Comparison of ENCODE assay signal across 27 mouse cellular contexts in genomic region chr1:66205517-66205916, GRCm38 (mm10). TPM values are rescaled to one million over a fixed set of nuclear protein-coding genes. Genes with fewer than 3 reads are reported as not detected.
DNase-seq lines count a peak whose midpoint lies in the region; ATAC-seq and TF ChIP-seq lines count a peak whose summit lies in the region.
"Had no signal": no experiment of that assay in that cellular context is flagged by ENCODE, and none has a peak within 500 bp of the region (broad histone marks: within the 10 kb centered on the region; RNA-seq: fewer than 3 reads in every experiment).

No protein-coding gene starts in this region.

- ATAC-seq in forebrain, postnatal 0 days, result no peak
- no peak for ATAC-seq in forebrain, embryonic 16.5 days
- ATAC-seq: intestine, embryonic 16.5 days; midbrain, embryonic 13.5 days; Patski had no signal

- no peak for DNase-seq in forebrain, postnatal 0 days
- peak; percentile 21 for DNase-seq in layer of hippocampus, adult 9-11 months
- no peak for DNase-seq in layer of hippocampus, adult 9-10 months (ENCODE audit: low spot score)
- peak; percentile 41 for DNase-seq in right cerebral cortex, postnatal 25 days
- DNase-seq in right cerebral cortex, postnatal 14 days, result no peak
- DNase-seq in testis, postnatal 10 days (ENCODE audit: low spot score), result no peak
- DNase-seq: adrenal gland, postnatal 36 days; cerebellum, adult 11-12 months; cerebellum, postnatal 14 days; gastrocnemius, postnatal 10 days; kidney, adult 9 months; kidney, postnatal 14 days; lung, embryonic 14.5 days; lung, postnatal 36 days had no signal

- TF ChIP-seq CTCF in forebrain, postnatal 0 days (IDR thresholded peaks at IDR 0.05; ENCODE audit: low read depth), result no peak

- no peak overlapping the region for H3K9ac ChIP-seq in forebrain, postnatal 0 days
- no peak overlapping the region for H3K9ac ChIP-seq in forebrain, embryonic 16.5 days (replicated peaks; ENCODE audit: low read depth, low read length)
- H3K9ac ChIP-seq: embryonic facial prominence, embryonic 13.5 days; forebrain, embryonic 12.5 days; hindbrain, embryonic 15.5 days; limb, embryonic 15.5 days; liver, embryonic 14.5 days; lung, embryonic 14.5 days; midbrain, embryonic 13.5 days had no signal

- no peaks in the 10 kb centered on the region for H3K9me3 ChIP-seq in forebrain, postnatal 0 days (ENCODE audit: low read length)
- H3K9me3 ChIP-seq in forebrain, embryonic 16.5 days (ENCODE audit: control insufficient read depth, low read length), result no peaks in the 10 kb centered on the region
- H3K9me3 ChIP-seq: embryonic facial prominence, embryonic 13.5 days; forebrain, embryonic 12.5 days; hindbrain, embryonic 15.5 days; limb, embryonic 15.5 days; megakaryocyte, embryonic 14.5 days; midbrain, embryonic 13.5 days had no signal

- H3K36me3 ChIP-seq in forebrain, postnatal 0 days (ENCODE audit: insufficient read depth), result no peaks in the 10 kb centered on the region
- no peaks in the 10 kb centered on the region for H3K36me3 ChIP-seq in forebrain, embryonic 16.5 days (ENCODE audit: control insufficient read depth, insufficient read depth)
- H3K36me3 ChIP-seq: embryonic facial prominence, embryonic 13.5 days; limb, embryonic 15.5 days had no signal

- H3K4me1 ChIP-seq in forebrain, postnatal 0 days (ENCODE audit: insufficient read depth), result no peaks in the 10 kb centered on the region
- H3K4me1 ChIP-seq in forebrain, embryonic 16.5 days (replicated peaks; ENCODE audit: control insufficient read depth, insufficient read depth, low read length), result peaks cover 11% of the 10 kb centered on the region
- H3K4me1 ChIP-seq: embryonic facial prominence, embryonic 13.5 days; forebrain, embryonic 12.5 days; hindbrain, embryonic 15.5 days; limb, embryonic 15.5 days; megakaryocyte, embryonic 14.5 days had no signal

- H3K4me2 ChIP-seq in forebrain, postnatal 0 days (ENCODE audit: low read depth), result no peak overlapping the region
- no peak overlapping the region for H3K4me2 ChIP-seq in forebrain, embryonic 16.5 days (ENCODE audit: low read length)
- H3K4me2 ChIP-seq: embryonic facial prominence, embryonic 13.5 days; forebrain, embryonic 12.5 days; heart, embryonic 11.5 days; hindbrain, embryonic 15.5 days; limb, embryonic 15.5 days; lung, embryonic 14.5 days; midbrain, embryonic 13.5 days had no signal

- WGBS in forebrain, postnatal 0 days, result 73% methylated on average over 2 of the region's 2 CpGs
- WGBS in forebrain, embryonic 16.5 days, result 81% methylated on average over 2 of the region's 2 CpGs

- H3K4me3 ChIP-seq in forebrain, postnatal 0 days (ENCODE audit: low read depth, low read length), result no peak overlapping the region
- no peak overlapping the region for H3K4me3 ChIP-seq in forebrain, embryonic 16.5 days (replicated peaks; ENCODE audit: low read length)
- H3K4me3 ChIP-seq: embryonic facial prominence, embryonic 13.5 days; erythroblast, embryonic 14.5 days; forebrain, embryonic 12.5 days; hindbrain, embryonic 15.5 days; limb, embryonic 15.5 days; megakaryocyte, embryonic 14.5 days; midbrain, embryonic 13.5 days had no signal

- H3K27ac ChIP-seq in forebrain, postnatal 0 days (ENCODE audit: low read depth, low read length), result 0 out of 2 replicates have a peak overlapping the region, but pooled peaks have one; percentile 21
- no peak overlapping the region for H3K27ac ChIP-seq in forebrain, embryonic 16.5 days (ENCODE audit: low read length)
- H3K27ac ChIP-seq: embryonic facial prominence, embryonic 13.5 days; forebrain, embryonic 12.5 days; hindbrain, embryonic 15.5 days; limb, embryonic 15.5 days; liver, embryonic 14.5 days; midbrain, embryonic 13.5 days had no signal

- H3K27me3 ChIP-seq in forebrain, postnatal 0 days (ENCODE audit: insufficient read depth, low read length), result no peaks in the 10 kb centered on the region
- no peaks in the 10 kb centered on the region for H3K27me3 ChIP-seq in forebrain, embryonic 16.5 days (replicated peaks; ENCODE audit: control insufficient read depth, insufficient read depth, low read length)
- H3K27me3 ChIP-seq: embryonic facial prominence, embryonic 13.5 days; forebrain, embryonic 12.5 days; hindbrain, embryonic 15.5 days; limb, embryonic 15.5 days; megakaryocyte, embryonic 14.5 days; midbrain, embryonic 13.5 days; Patski had no signal

RNA-seq across cellular contexts. Expression of gene Map2, which starts 30.4 kb away (rescaled TPM):
- 1,213 and 1,278 TPM in 2 replicates for total RNA-seq in forebrain, postnatal 0 days (2014; rRNA removed)
- polyA plus RNA-seq in forebrain, postnatal 0 days (2015; fragmentation: Nextera tagmentation; extraction: Ambion mirVana), result 200 and 291 TPM in 2 replicates
- polyA plus RNA-seq in forebrain, embryonic 16.5 days (2015; fragmentation: Nextera tagmentation; extraction: Ambion mirVana), result 515 and 521 TPM in 2 replicates
- total RNA-seq: granulocyte monocyte progenitor cell, adult 5-6 weeks had no signal
- polyA plus RNA-seq: erythroblast, embryonic 14.5 days had no signal

Comparison
In these comparisons a context has a peak if more than half of its experiments do, and no peak if none do; other contexts are left out.
1. DNase-seq: peak in layer of hippocampus, adult 9-11 months (single experiment) and right cerebral cortex, postnatal 25 days (single experiment); none in forebrain, postnatal 0 days (single experiment), layer of hippocampus, adult 9-10 months (single experiment), right cerebral cortex, postnatal 14 days (single experiment) and testis, postnatal 10 days (single experiment).